Mouse (Mus musculus) spleen, adult 2 months (tissue): ENCODE results near the gene Gpr162. TPM values are rescaled to one million over a fixed set of nuclear protein-coding genes. Genes with fewer than 3 reads are reported as not detected.

ENCODE experiments used
- DNase-seq, 2 experiments: peaks; one replicate each; pipeline versions ENCODE4 v3.0.0 to v3.0.0-alpha.2; 2012 to 2021; ENCODE audit warnings: low spot score in 2 of 2, low read depth in 1 of 2
- H3K27ac ChIP-seq: fragments of 200-500 bp; 2 replicates; pipeline ENCODE4 v1.5.1; 2012; ENCODE audit warnings: low read length, inconsistent platforms; ENCODE audit not compliant: insufficient read depth
- H3K27me3 ChIP-seq: fragments of 200-500 bp; 2 replicates; pipeline ENCODE4 v1.6.1; 2012; ENCODE audit warnings: mild to moderate bottlenecking, moderate library complexity, low read length, inconsistent platforms; ENCODE audit not compliant: control insufficient read depth, insufficient read depth
- H3K36me3 ChIP-seq: fragments of 200-500 bp; 2 replicates; pipeline ENCODE4 v1.6.1; 2012; ENCODE audit warnings: mild to moderate bottlenecking, low read length, inconsistent platforms; ENCODE audit not compliant: control insufficient read depth, insufficient read depth
- H3K4me1 ChIP-seq: fragments of 200-500 bp; 2 replicates; pipeline ENCODE4 v1.6.1; 2011; ENCODE audit warnings: inconsistent platforms; ENCODE audit not compliant: control insufficient read depth, insufficient read depth, insufficient read length
- H3K4me3 ChIP-seq: fragments of 200-500 bp; 2 replicates; pipeline ENCODE4 v1.5.1; 2011; ENCODE audit warnings: mild to moderate bottlenecking, inconsistent platforms; ENCODE audit not compliant: insufficient read depth, insufficient read length; ENCODE audit errors: extremely low read depth
- CTCF ChIP-seq: fragments of 200-500 bp; IDR thresholded peaks from 2 replicates; pipeline ENCODE4 v1.5.1; 2011; ENCODE audit warnings: mild to moderate bottlenecking, inconsistent platforms; ENCODE audit not compliant: insufficient read depth, insufficient read length, insufficient replicate concordance; ENCODE audit errors: extremely low read depth
- POLR2A ChIP-seq: fragments of 200-500 bp; IDR thresholded peaks from 2 replicates; pipeline ENCODE4 v1.6.1; 2011; ENCODE audit warnings: low read depth, low read length, inconsistent platforms
- WGBS: fragments of 180-500 bp; shearing (Covaris S2); methylation state at CpG from one replicate; pipeline ENCODE4 v1.1.7; 2018; 5-methylcytosine and 5-hydroxymethylcytosine counted together
- polyA plus RNA-seq: library from polyadenylated mRNA; depleted of rRNA; stranded (reverse); fragments of >200 nt; gene quantifications from 2 replicates; pipeline ENCODE4 v1.2.3, GENCODE M21; 2012

Gpr162 gene
- polyA plus RNA-seq, 1 experiment, result 2.7 TPM

GRCm38 (mm10) chr6:124856916-124857839 is 6.6 kb downstream of the Gpr162 start, which contains the start of gene P3h3:
P3h3 (minus strand) TSS chr6:124857752.
- Histone ChIP-seq H3K27me3 (peaks cover 12% of the 10 kb centered on the region), H3K27ac (no peak within 1 kb of the TSS)
- WGBS, result 2% methylated on average over 73 of the region's 86 CpGs

GRCm38 (mm10) chr6:124856321-124856720 is 7.5 kb downstream of the Gpr162 start:
- H3K4me1 ChIP-seq, result peaks cover 4% of the 10 kb centered on the region
- 33% methylated on average over 14 of the region's 14 CpGs for WGBS
- H3K27ac ChIP-seq, result no peak overlapping the region
- H3K27me3 ChIP-seq, result peaks cover 12% of the 10 kb centered on the region
- H3K36me3 ChIP-seq, result no peaks in the 10 kb centered on the region
- no peak overlapping the region for H3K4me3 ChIP-seq
- no peak for DNase-seq
- TF ChIP-seq POLR2A, result no peak
- TF ChIP-seq CTCF, result no peak

More at GRCm38 (mm10) chr6:124856916-124857839, 6.6 kb downstream of the Gpr162 start, which contains the start of gene P3h3:
- Histone ChIP-seq H3K4me3 (peak within 1 kb of the TSS; percentile 55; the same call in 1 of the 2 replicates), H3K4me1 (peaks cover 4% of the 10 kb centered on the region), H3K36me3 (no peaks in the 10 kb centered on the region)
- TF ChIP-seq CTCF, result peak; percentile 55; the same call in 1 of the 2 replicates
- TF ChIP-seq POLR2A, result no peak
- peak; percentile 19 to 64 for DNase-seq

- no peak overlapping the region for H3K4me3 ChIP-seq
- H3K4me1 ChIP-seq, result peaks cover 4% of the 10 kb centered on the region
- WGBS, result 74% methylated on average over 12 of the region's 12 CpGs
- H3K36me3 ChIP-seq, result no peaks in the 10 kb centered on the region
- DNase-seq, result no peak
- no peak overlapping the region for H3K27ac ChIP-seq
- H3K27me3 ChIP-seq, result peaks cover 12% of the 10 kb centered on the region
- no peak for TF ChIP-seq POLR2A
Measured at GRCm38 (mm10) chr6:124854647-124855046, 9.1 kb downstream of the Gpr162 start.

GRCm38 (mm10) chr6:124850535-124850934 is 13.2 kb downstream of the Gpr162 start:
- DNase-seq, result no peak
- Histone ChIP-seq H3K4me1 (no peaks in the 10 kb centered on the region), H3K27me3 (no peaks in the 10 kb centered on the region), H3K4me3 (no peak overlapping the region), H3K27ac (no peak overlapping the region), H3K36me3 (no peaks in the 10 kb centered on the region)
- no peak for TF ChIP-seq CTCF
- TF ChIP-seq POLR2A, result no peak
- WGBS, result 69% methylated on average over 8 of the region's 8 CpGs

- 23% methylated on average over 9 of the region's 9 CpGs for WGBS
- no peaks in the 10 kb centered on the region for H3K27me3 ChIP-seq
- peak; percentile 74 to 84 for DNase-seq
- H3K4me3 ChIP-seq, result no peak overlapping the region
- no peak overlapping the region for H3K27ac ChIP-seq
- H3K4me1 ChIP-seq, result no peaks in the 10 kb centered on the region
- TF ChIP-seq CTCF (peak; percentile 88; the same call in 1 of the 2 replicates), POLR2A (no peak)
- no peaks in the 10 kb centered on the region for H3K36me3 ChIP-seq
Measured at GRCm38 (mm10) chr6:124847305-124847704, 16.5 kb downstream of the Gpr162 start.

- DNase-seq, result peak in 1 of 2 experiments; percentile 17
- H3K36me3 ChIP-seq, result no peaks in the 10 kb centered on the region
- no peak within 1 kb of the TSS for H3K4me3 ChIP-seq
- no peaks in the 10 kb centered on the region for H3K27me3 ChIP-seq
- no peak within 1 kb of the TSS for H3K27ac ChIP-seq
- TF ChIP-seq CTCF, result no peak
- TF ChIP-seq POLR2A, result no peak
- WGBS, result 48% methylated on average over 15 of the region's 15 CpGs
- H3K4me1 ChIP-seq, result no peaks in the 10 kb centered on the region; the same call in 1 of the 2 replicates
Measured at GRCm38 (mm10) chr6:124840241-124841167, 23.3 kb downstream of the Gpr162 start, which contains the start of gene Gnb3. Gnb3 (minus strand) TSS chr6:124840275.
